Mouse (Mus musculus): Measurements from ENCODE around the gene Acvr1. TPM values are rescaled to one million over a fixed set of nuclear protein-coding genes. Genes with fewer than 3 reads are reported as not detected.

Gene Acvr1
- polyA plus RNA-seq, 1 experiment from 2014 or later = 5.9 TPM

- ATAC-seq (ENCODE audit: insufficient read depth, low FRiP score) = no peak
Measured at GRCm38 (mm10) chr2:58408926-58409634, 157.9 kb downstream of the Acvr1 start.

GRCm38 (mm10) chr2:58403481-58403880 is 163.5 kb downstream of the Acvr1 start:
- no peaks in the 10 kb centered on the region for H3K27me3 ChIP-seq (ENCODE audit: control insufficient read depth, insufficient read depth, low read length)
- no peaks in the 10 kb centered on the region for H3K36me3 ChIP-seq (ENCODE audit: control insufficient read depth, insufficient read depth, low read length)
- no peak overlapping the region for H3K4me3 ChIP-seq (replicated peaks; ENCODE audit: low read length)
- ATAC-seq (ENCODE audit: insufficient read depth, low FRiP score) = no peak
- no peaks in the 10 kb centered on the region for H3K9me3 ChIP-seq (replicated peaks; ENCODE audit: control insufficient read depth, low read length)
- H3K9ac ChIP-seq (ENCODE audit: low read length) = no peak overlapping the region
- no peak overlapping the region for H3K4me2 ChIP-seq (ENCODE audit: low read depth, low read length)
- H3K4me1 ChIP-seq (ENCODE audit: control insufficient read depth, insufficient read depth, low read length) = no peaks in the 10 kb centered on the region
- no peak overlapping the region for H3K27ac ChIP-seq (ENCODE audit: low read length)
- WGBS = 78% methylated on average over 2 of the region's 2 CpGs

More at GRCm38 (mm10) chr2:58408926-58409634, 157.9 kb downstream of the Acvr1 start:
- Histone ChIP-seq H3K27ac (ENCODE audit: low read length) (no peak overlapping the region), H3K4me1 (ENCODE audit: control insufficient read depth, insufficient read depth, low read length) (no peaks in the 10 kb centered on the region), H3K27me3 (ENCODE audit: control insufficient read depth, insufficient read depth, low read length) (no peaks in the 10 kb centered on the region), H3K4me3 (replicated peaks; ENCODE audit: low read length) (no peak overlapping the region), H3K36me3 (ENCODE audit: control insufficient read depth, insufficient read depth, low read length) (no peaks in the 10 kb centered on the region), H3K9ac (ENCODE audit: low read length) (no peak overlapping the region), H3K9me3 (replicated peaks; ENCODE audit: control insufficient read depth, low read length) (no peaks in the 10 kb centered on the region), H3K4me2 (ENCODE audit: low read depth, low read length) (no peak overlapping the region)
- 67% methylated on average over 5 of the region's 5 CpGs for WGBS

GRCm38 (mm10) chr2:58388601-58389000 is 178.4 kb downstream of the Acvr1 start:
- no peaks in the 10 kb centered on the region for H3K9me3 ChIP-seq (replicated peaks; ENCODE audit: control insufficient read depth, low read length)
- no peaks in the 10 kb centered on the region for H3K4me1 ChIP-seq (ENCODE audit: control insufficient read depth, insufficient read depth, low read length)
- H3K27ac ChIP-seq (ENCODE audit: low read length) = no peak overlapping the region
- no peak overlapping the region for H3K9ac ChIP-seq (ENCODE audit: low read length)
- no peak overlapping the region for H3K4me2 ChIP-seq (ENCODE audit: low read depth, low read length)
- ATAC-seq (ENCODE audit: insufficient read depth, low FRiP score) = no peak
- H3K27me3 ChIP-seq (ENCODE audit: control insufficient read depth, insufficient read depth, low read length) = no peaks in the 10 kb centered on the region
- 61% methylated on average over 7 of the region's 7 CpGs for WGBS
- H3K36me3 ChIP-seq (ENCODE audit: control insufficient read depth, insufficient read depth, low read length) = no peaks in the 10 kb centered on the region
- no peak overlapping the region for H3K4me3 ChIP-seq (replicated peaks; ENCODE audit: low read length)

- no peak for ATAC-seq (ENCODE audit: insufficient read depth, low FRiP score)
- H3K27ac ChIP-seq (ENCODE audit: low read length) = no peak overlapping the region
- no peaks in the 10 kb centered on the region for H3K36me3 ChIP-seq (ENCODE audit: control insufficient read depth, insufficient read depth, low read length)
- no peak overlapping the region for H3K4me3 ChIP-seq (replicated peaks; ENCODE audit: low read length)
- no peak overlapping the region for H3K4me2 ChIP-seq (ENCODE audit: low read depth, low read length)
- 61% methylated on average over 5 of the region's 5 CpGs for WGBS
- H3K4me1 ChIP-seq (ENCODE audit: control insufficient read depth, insufficient read depth, low read length) = no peaks in the 10 kb centered on the region; the same call in 1 of the 2 replicates
- H3K27me3 ChIP-seq (ENCODE audit: control insufficient read depth, insufficient read depth, low read length) = no peaks in the 10 kb centered on the region
- no peak overlapping the region for H3K9ac ChIP-seq (ENCODE audit: low read length)
- H3K9me3 ChIP-seq (replicated peaks; ENCODE audit: control insufficient read depth, low read length) = no peaks in the 10 kb centered on the region
Measured at GRCm38 (mm10) chr2:58380020-58380419, 186.9 kb downstream of the Acvr1 start.

GRCm38 (mm10) chr2:58379475-58379874 is 187.5 kb downstream of the Acvr1 start:
- no peak overlapping the region for H3K4me2 ChIP-seq (ENCODE audit: low read depth, low read length)
- H3K9ac ChIP-seq (ENCODE audit: low read length) = no peak overlapping the region
- H3K4me1 ChIP-seq (ENCODE audit: control insufficient read depth, insufficient read depth, low read length) = no peaks in the 10 kb centered on the region; the same call in 1 of the 2 replicates
- no peaks in the 10 kb centered on the region for H3K9me3 ChIP-seq (replicated peaks; ENCODE audit: control insufficient read depth, low read length)
- no peak overlapping the region for H3K27ac ChIP-seq (ENCODE audit: low read length)
- WGBS = 53% methylated on average over 1 of the region's 1 CpGs
- no peak for ATAC-seq (ENCODE audit: insufficient read depth, low FRiP score)
- no peaks in the 10 kb centered on the region for H3K36me3 ChIP-seq (ENCODE audit: control insufficient read depth, insufficient read depth, low read length)
- H3K4me3 ChIP-seq (replicated peaks; ENCODE audit: low read length) = no peak overlapping the region
- H3K27me3 ChIP-seq (ENCODE audit: control insufficient read depth, insufficient read depth, low read length) = no peaks in the 10 kb centered on the region

- H3K9me3 ChIP-seq (replicated peaks; ENCODE audit: control insufficient read depth, low read length) = no peaks in the 10 kb centered on the region
- no peak for ATAC-seq (ENCODE audit: insufficient read depth, low FRiP score)
- WGBS = 58% methylated on average over 9 of the region's 9 CpGs
- H3K27me3 ChIP-seq (ENCODE audit: control insufficient read depth, insufficient read depth, low read length) = no peaks in the 10 kb centered on the region
- H3K9ac ChIP-seq (ENCODE audit: low read length) = no peak overlapping the region
- H3K4me2 ChIP-seq (ENCODE audit: low read depth, low read length) = no peak overlapping the region
- H3K4me3 ChIP-seq (replicated peaks; ENCODE audit: low read length) = no peak overlapping the region
- H3K27ac ChIP-seq (ENCODE audit: low read length) = no peak overlapping the region
- no peaks in the 10 kb centered on the region for H3K36me3 ChIP-seq (ENCODE audit: control insufficient read depth, insufficient read depth, low read length)
- no peaks in the 10 kb centered on the region; the same call in 1 of the 2 replicates for H3K4me1 ChIP-seq (ENCODE audit: control insufficient read depth, insufficient read depth, low read length)
Measured at GRCm38 (mm10) chr2:58377417-58378130, 189.4 kb downstream of the Acvr1 start.

- Histone ChIP-seq H3K9me3 (replicated peaks; ENCODE audit: control insufficient read depth, low read length) (no peaks in the 10 kb centered on the region), H3K27me3 (ENCODE audit: control insufficient read depth, insufficient read depth, low read length) (no peaks in the 10 kb centered on the region), H3K4me2 (ENCODE audit: low read depth, low read length) (no peak overlapping the region), H3K9ac (ENCODE audit: low read length) (no peak overlapping the region), H3K36me3 (ENCODE audit: control insufficient read depth, insufficient read depth, low read length) (no peaks in the 10 kb centered on the region), H3K4me1 (ENCODE audit: control insufficient read depth, insufficient read depth, low read length) (no peaks in the 10 kb centered on the region), H3K4me3 (replicated peaks; ENCODE audit: low read length) (no peak overlapping the region), H3K27ac (ENCODE audit: low read length) (no peak overlapping the region)
- ATAC-seq (ENCODE audit: insufficient read depth, low FRiP score) = no peak
- 83% methylated on average over 3 of the region's 3 CpGs for WGBS
Measured at GRCm38 (mm10) chr2:58366196-58366595, 200.8 kb downstream of the Acvr1 start.

GRCm38 (mm10) chr2:58361361-58362046 is 205.5 kb downstream of the Acvr1 start:
- no peaks in the 10 kb centered on the region for H3K9me3 ChIP-seq (replicated peaks; ENCODE audit: control insufficient read depth, low read length)
- H3K4me2 ChIP-seq (ENCODE audit: low read depth, low read length) = no peak overlapping the region
- no peaks in the 10 kb centered on the region for H3K36me3 ChIP-seq (ENCODE audit: control insufficient read depth, insufficient read depth, low read length)
- WGBS = 89% methylated on average over 3 of the region's 3 CpGs
- peaks cover 5% of the 10 kb centered on the region; the same call in 1 of the 2 replicates for H3K4me1 ChIP-seq (ENCODE audit: control insufficient read depth, insufficient read depth, low read length)
- no peak for ATAC-seq (ENCODE audit: insufficient read depth, low FRiP score)
- H3K27ac ChIP-seq (ENCODE audit: low read length) = no peak overlapping the region
- no peak overlapping the region for H3K4me3 ChIP-seq (replicated peaks; ENCODE audit: low read length)
- peaks cover 4% of the 10 kb centered on the region; the same call in 1 of the 2 replicates for H3K27me3 ChIP-seq (ENCODE audit: control insufficient read depth, insufficient read depth, low read length)
- H3K9ac ChIP-seq (ENCODE audit: low read length) = no peak overlapping the region

- H3K4me3 ChIP-seq (replicated peaks; ENCODE audit: low read length) = peak overlapping the region; percentile 65
- H3K4me1 ChIP-seq (ENCODE audit: control insufficient read depth, insufficient read depth, low read length) = peaks cover 5% of the 10 kb centered on the region; the same call in 1 of the 2 replicates
- H3K9me3 ChIP-seq (replicated peaks; ENCODE audit: control insufficient read depth, low read length) = no peaks in the 10 kb centered on the region
- peak overlapping the region; percentile 97 for H3K4me2 ChIP-seq (ENCODE audit: low read depth, low read length)
- H3K36me3 ChIP-seq (ENCODE audit: control insufficient read depth, insufficient read depth, low read length) = no peaks in the 10 kb centered on the region
- 14% methylated on average over 3 of the region's 3 CpGs for WGBS
- H3K9ac ChIP-seq (ENCODE audit: low read length) = no peak overlapping the region; the same call in 1 of the 2 replicates
- no peak for ATAC-seq (ENCODE audit: insufficient read depth, low FRiP score)
- H3K27me3 ChIP-seq (ENCODE audit: control insufficient read depth, insufficient read depth, low read length) = peaks cover 4% of the 10 kb centered on the region; the same call in 1 of the 2 replicates
- no peak overlapping the region for H3K27ac ChIP-seq (ENCODE audit: low read length)
Measured at GRCm38 (mm10) chr2:58358132-58358460, 208.9 kb downstream of the Acvr1 start.
